Mouse (Mus musculus) thymus, adult 2 months (tissue): ENCODE data around the gene Cdh16.

Experiments used
- CTCF ChIP-seq: fragments of 200-500 bp; IDR thresholded peaks from 2 replicates; pipeline ENCODE4 v1.5.1; 2012; ENCODE audit warnings: mild to moderate bottlenecking, control low read depth, low read length, moderate library complexity, borderline replicate concordance; ENCODE audit not compliant: control insufficient read depth, poor library complexity, insufficient read depth; ENCODE audit errors: extremely low read depth
- POLR2A ChIP-seq: fragments of 200-500 bp; IDR thresholded peaks from 2 replicates; pipeline ENCODE4 v1.6.1; 2012; ENCODE audit warnings: mild to moderate bottlenecking, low read length, control low read depth, moderate library complexity; ENCODE audit not compliant: control insufficient read depth, poor library complexity, insufficient read depth; ENCODE audit errors: extremely low read depth

DNA sequence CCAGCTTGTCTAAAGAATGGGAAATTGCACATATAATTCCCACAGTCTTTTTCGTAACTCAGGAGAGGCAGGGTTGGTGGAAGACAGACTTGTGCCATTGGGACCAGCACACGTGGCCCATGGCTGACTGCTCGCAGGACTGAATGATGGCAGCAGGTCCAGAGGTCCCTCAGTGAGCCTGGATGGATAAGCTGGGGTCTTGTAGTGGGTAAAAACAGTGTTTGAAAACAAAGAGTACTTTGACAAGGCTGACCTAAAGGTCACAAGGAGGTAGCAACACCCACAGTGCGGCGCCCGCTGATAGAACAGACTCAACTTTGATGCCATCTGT is 18.1 kb upstream of the Cdh16 start:
- TF ChIP-seq CTCF (no peak), POLR2A (no peak)
